Mouse (Mus musculus) spleen, postnatal 4 days (tissue): ENCODE measurements around the gene Inka1.
A peak's percentile ranks its signal among the peaks of the same experiment; 100 is the strongest.

Experiments used
- DNase-seq, 2 experiments: peaks; one replicate each; pipeline ENCODE4 v3.0.0; 2022; ENCODE audit warnings: low spot score in 2 of 2

The Inka1 gene

DNA sequence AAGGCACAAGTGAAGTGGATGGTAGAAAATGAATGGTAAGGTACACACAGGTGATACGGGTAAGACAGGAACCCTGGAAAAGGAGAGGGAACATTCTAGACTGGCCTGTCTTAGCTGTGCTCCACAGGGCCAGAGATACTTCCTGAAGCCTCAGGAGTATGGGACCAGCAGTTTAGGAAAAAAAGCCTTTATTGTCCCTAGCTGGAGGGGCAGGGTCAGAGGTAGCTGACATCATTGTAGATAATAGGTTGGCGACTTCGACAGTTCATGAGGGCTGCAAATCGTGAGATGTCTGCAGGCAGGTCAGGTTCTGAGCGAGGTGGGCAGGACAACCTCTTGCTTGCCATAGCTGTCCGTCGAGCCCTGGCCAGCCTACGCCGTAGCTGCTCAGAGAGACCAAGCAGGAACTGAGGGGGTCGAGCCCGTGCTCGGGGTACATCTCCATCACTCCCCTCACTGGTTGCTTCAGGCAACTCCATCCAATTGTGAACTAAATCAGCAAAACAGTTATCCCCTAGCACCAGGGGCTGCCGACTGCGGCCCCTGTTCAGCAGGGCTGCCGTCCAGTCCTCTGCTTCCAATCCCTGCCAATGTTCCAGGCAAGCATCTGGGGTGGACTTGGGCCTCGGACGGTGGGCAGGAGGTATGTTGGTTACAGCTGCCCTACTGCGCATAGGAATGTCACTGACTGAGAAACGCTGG is 1.5 kb downstream of the Inka1 start:
- DNase-seq: peak; percentile 41 to 78

DNA sequence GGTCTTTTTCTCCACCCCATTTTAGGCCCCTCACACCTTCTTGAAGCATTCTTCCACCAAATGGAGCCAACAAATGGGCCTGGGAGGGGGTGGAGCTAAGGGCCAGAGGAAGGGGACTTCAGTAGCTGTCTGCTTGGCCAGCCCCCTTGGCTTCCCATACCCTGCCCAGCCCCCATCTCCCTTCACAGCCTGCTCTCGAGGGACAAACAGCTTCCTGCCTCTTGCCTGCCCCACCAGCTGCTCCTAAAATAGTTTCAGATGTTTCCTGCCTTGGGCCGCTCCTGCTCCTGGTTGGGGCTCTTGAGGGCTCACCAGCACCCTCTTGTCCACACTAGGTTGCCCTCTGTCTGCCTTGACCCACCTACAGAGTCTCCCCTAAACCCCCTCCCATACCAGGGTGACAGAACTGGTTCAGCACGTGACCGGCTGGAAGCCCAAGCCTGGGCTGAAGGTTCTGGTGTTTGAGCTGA is 2.2 kb downstream of the Inka1 start:
- peak; percentile 64 to 78 for DNase-seq

DNA sequence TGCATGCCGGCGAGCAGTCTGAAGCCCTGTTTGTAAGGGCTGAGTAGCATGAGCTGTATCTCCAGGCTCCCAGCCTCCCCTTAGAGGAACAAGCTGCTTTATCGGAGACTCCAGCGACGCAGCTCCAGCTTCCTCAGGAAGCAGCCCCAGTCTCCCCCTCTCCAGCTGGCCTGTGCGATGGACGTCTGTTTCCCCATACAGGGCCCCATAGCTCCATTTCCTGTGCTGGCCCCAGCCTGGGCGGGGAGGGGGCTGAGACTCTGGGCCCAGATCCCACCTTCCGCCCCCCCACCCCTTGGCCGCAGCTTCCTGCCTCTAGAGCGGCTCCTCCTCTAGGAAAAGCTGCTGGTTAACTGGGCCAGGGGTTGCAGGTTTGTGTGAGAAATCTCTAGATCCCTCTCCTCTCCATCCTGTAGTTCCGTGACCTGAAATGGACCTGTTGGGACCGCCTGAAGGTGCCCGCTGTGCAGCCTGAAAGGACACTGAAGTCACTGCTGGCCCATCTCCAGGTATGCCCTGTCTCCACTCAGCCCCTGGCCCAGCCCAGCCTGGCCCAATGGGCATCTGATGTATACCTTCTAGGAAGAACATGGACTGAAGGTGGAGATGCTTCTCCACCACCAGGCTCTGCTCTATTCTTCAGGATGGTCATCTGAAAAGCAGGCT is 2.9 kb downstream of the Inka1 start, which contains the start of gene Gm20661:
Gm20661 (plus strand) TSS at position 378 of the 666 bp plus-strand sequence.
- DNase-seq: peak; percentile 79 to 88

DNA sequence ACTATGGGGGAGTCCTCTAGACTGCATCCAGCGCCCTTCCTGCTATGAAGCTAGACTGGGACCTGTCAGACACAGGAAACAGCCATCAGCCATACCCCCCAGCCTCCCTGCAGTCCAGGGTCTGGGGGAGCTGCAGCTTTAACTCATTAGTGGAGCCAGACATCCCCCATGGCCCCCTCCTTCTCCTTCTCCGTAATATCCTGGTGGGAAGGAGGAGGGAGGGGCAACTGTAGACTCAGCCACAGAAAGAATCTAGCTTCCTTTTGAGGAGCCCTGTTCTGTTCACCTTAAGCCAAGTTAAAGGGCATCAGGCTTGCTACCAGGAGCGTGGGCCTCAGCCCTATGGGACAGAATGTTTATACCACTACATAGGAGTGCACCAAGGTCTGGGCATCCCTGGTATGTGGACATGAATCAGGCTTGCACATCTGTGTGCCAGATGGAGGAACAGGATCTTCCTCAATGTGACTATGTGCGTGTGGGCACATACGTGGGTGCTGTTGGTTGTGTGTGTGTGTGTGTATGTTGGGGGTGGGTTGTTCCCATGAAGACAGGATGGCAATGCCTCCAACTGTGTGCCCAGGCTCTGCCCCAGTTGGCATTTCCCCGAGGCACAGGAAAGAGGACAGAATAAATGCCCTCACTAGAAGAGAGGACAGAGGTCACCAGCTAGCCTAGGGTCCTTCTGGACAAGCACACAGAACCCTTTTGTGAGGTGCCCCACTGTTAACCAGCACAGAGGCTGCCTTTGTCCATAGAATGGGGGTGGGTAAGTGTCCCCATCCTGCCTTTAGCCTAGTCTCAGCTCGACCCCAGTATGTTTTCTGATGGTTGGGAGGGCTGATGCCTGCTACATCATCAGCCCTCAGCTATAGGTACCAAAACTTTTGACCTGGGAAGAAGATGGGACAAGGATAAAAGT is 3.7 kb downstream of the Inka1 start:
- DNase-seq: no peak

DNA sequence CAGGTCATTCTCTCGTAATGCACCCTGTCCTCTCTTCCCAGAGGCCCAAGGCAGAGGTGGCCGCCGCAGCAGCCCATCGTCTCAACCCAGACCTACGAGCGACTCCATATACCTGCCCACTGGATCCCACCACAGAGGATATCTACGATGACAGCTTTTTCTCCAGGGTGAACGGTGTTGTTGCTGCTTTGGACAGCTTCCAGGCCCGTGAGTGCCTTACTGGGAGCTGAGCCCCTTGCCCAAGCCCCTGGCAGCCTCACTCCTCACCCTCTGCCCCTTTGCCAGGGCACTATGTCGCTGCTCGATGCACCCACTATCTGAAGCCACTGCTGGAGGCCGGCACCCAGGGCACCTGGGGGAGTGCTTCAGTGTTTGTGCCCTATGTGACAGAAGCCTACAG is 6.9 kb downstream of the Inka1 start:
- no peak for DNase-seq

DNA sequence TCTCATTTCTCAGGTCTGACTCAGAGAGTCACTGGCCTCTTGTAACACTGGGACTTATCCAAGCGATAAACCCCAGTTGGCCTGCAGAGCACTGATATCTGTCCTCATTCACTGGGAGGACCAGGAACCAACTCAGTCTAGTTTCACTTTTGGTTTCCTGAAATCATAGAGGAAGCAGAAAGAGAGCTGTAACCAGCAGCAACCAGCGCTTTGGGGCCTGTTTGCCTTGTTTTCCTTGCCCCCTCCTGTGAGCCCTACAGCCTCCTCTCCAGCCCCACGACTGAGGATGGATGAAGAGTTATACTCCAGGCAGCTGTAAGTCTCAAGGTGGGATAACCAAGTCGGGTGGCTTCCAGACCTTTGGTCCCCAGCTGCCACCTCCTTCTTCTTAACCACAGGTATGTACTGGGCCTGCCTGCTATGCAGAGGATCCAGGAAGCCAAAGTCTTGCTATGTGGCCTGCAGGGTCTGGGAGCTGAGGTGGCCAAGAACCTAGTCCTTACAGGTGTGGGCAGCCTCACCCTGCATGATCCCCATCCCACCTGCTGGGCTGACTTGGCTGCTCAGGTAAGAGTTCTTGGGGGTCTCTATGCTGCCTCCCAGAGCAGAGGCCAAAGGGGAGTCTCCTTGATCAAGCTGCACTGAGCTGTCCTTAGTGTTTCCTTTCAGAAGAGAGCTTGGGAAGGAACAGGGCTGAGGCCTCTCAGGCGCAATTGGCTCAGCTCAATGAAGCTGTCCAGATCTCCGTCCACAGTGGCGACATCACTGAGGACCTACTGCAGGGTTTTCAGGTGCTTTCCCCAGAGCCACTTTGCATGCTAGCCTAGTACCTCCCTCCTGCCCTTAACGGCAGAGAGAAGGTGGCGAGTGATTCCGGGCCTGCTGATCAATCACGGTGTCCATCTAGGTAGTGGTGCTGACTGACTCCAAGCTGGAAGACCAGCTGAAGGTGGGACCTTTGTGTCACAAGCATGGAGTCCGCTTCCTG is 10.0 kb downstream of the Inka1 start, which contains the start of gene Uba7:
Uba7 (plus strand) TSS at position 107 of the 988 bp plus-strand sequence.
- peak; percentile 63 to 75 for DNase-seq

DNA sequence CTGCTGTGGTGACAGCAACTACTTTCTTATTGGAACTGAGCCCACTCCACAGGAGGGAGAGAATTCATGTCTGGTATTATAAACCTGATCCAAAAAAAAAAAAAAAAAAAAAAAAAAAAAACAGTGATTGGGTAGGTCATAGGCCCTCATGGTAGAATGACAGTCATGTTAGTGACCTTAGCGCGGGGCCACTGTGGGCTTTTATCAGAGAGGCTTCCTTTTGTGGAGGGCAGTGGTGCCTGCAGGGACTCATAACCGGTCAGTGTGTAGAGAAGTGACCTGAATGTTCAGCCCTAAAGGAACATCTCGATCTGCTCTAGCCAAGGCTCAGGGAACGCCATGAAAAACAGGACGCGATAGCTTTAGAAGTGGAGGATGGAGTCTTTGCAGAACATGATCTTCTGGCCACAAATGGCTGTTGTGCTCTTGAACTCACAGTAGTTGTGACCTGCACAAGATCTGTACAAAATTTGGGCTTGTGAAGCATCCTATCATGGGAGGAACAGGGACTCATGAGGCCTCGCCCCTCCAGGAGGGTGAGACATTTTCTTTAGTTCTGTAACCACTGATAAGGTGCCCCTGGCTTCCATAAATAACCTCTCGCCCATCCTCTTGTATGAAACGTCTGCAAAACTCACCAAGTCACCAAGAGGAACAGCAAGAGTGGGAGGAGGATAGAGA is 11.0 kb downstream of the Inka1 start:
- peak in 1 of 2 experiments; percentile 63 for DNase-seq

DNA sequence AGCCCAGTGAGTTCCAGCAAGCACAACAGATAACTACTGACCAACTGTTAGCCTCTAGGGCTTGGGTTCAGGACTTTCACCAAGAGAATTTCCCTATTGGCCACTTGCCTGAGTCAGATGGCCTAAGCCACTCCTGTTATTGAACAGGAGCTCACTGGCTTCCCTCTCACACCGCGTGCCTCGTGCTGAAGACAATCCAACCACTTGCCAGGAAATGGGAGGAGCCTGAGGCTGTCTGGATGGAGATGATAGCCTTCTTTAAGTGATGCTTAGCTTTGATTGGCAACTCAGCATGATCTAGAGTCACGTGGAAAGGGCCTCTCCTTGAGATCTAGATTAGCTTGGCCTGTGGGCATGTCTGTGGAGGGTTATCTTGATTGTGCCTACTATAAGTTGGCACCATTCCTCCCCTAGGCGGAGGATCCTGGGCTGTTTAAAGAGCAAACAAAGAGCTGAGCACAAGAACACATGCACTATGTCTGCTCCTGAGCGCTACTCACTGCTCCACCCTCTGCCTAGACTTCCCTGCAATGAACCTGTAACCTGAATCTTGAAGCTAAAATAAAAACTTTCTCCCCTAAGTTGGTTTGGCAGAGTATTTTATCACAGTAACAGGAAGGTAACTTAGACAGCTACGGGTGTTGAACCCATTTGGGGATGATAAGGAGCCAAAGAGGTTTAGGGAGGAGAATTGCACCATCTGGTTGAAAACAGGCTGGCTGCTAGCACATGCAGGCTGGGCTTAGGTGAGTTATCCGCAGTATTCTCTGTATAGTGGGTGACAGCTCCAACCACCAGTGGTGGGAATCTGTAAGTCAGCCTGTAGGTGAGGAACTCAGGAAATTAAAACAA is 13.8 kb downstream of the Inka1 start:
- peak; percentile 77 to 78 for DNase-seq

DNA sequence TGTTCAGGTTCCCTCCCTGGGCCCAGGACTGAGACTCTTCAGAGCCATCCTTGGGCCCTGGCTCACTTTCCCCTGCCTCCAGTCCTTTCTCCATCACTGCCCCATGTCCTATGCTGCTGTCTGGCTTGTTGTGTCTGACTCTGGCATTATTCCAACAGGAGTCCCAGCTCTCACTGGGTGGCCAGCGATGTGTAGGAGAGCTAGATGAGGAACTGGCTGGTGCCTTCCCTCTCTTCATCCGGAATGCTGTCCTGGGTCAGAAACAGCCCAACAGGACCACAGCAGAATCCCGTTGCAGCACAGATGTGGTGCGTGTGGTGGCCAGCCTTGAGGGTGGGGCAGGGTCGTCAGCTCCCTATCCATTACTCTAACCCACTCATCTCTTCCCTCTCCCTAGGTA is 15.4 kb downstream of the Inka1 start:
- DNase-seq: no peak

DNA sequence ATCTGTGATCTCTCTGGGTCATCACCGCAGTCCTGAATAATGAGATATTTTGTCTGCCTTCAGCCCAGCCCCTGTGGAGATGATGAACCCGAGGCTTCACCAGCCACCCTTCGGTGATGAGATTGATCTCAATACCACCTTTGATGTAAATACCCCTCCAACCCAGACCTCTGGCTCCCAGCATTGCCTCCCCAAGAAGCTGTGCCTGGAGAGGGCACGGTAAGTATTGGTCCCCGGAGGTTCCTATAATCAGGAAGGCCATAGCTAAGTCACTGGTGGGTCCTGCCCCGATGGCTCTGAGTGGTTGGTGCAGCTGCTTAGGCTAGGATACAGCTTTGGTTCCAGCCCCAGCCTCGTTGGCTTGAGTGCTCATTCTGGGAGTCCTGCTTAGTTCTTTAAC is 17.1 kb downstream of the Inka1 start:
- no peak for DNase-seq

DNA sequence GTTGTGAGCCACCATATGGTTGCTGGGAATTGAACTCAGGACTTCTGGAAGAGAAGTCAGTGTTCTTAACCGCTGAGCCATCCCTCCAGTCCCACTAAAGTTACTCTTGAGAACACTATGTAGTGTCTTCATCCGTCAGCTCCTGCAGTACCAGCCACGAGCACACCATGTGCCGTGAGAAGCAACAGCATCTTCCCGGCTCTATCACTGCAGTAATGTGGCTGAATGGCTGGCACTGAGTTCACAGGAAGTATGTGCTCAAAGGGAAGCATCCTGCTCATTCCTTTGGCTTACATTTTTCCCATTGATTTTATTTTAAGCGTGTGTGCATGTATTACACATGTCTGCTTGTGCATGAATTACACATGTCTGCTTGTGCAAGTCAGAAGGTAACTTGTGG is 18.2 kb downstream of the Inka1 start:
- no peak for DNase-seq

DNA sequence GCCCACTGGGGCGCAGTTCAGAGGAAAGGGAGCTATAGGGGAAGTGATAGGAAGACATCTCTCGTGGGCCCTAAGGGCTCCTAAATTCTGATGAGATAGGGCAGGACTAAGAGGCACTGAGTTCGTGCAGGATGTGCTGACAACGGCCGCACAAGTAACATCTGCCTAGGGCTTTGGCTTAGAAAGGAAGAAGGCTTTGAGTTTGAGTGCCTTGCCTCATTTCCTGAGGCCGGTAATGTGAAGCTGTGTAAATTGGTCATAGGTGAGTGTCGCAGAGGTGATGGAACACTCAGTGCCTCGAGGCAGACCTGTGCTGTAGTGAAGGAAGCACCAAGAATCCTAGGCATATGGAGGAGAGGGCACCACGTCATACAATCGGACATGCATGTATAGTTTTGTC is 19.0 kb downstream of the Inka1 start:
- no peak for DNase-seq

DNA sequence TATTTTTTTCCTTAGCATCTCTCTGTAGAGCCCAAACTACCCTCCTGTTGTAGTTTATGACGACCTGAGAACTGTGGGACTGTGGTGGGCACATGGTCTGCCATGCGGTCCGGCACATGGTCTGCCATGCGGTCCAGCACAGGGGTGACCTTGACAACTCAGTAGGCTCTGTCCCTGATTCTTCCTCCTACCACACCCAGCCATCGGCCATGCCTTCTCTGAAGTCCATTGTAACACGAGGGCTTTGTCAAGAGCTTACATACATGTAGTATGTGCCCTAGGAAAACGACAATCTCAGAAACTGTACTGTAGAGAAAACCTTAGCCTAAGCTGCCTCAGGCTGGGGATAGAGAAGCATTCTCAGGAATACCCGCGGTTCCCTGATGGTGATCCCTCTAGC is 21.0 kb downstream of the Inka1 start:
- DNase-seq: no peak

DNA sequence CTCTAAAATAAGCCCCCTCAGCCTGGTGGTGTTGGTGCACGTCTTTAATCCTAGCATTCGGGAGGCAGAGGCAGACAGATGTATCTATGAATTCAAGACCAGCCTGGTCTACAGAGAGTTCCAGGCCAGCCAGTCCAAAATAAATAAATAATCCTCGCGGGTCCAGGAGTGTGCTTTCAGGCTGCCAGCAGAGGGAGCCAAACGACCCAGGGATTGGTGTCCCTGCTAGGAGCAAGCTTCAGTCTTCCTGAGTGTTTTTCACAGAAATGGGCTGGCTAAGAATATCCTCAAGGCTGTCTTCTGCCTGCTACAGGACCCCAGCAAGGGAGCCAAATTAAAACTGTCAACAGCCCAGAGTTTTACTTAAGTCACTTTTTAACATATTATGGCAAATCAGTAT is 22.0 kb downstream of the Inka1 start:
- DNase-seq: peak; percentile 85 to 95

DNA sequence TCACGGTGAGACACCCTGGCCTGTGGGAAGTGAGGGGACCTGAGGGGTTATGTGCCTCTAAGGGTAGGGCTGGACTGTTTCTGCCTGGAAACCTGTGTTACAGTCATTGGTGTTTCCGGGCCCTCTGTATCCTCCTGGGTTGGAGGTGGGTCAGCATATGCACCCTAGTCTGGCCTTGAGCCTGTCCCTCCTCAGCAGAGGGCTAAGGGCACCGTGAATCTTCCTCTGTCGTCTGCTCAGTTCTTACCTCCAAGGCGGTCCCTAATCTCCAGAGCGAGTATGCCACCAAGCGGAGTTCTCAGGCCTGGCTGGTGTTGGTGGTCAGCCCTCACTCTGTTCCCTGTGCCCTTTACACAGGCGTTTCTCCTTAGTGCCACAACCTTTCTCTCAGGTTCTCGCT is 22.8 kb downstream of the Inka1 start:
- DNase-seq: no peak

DNA sequence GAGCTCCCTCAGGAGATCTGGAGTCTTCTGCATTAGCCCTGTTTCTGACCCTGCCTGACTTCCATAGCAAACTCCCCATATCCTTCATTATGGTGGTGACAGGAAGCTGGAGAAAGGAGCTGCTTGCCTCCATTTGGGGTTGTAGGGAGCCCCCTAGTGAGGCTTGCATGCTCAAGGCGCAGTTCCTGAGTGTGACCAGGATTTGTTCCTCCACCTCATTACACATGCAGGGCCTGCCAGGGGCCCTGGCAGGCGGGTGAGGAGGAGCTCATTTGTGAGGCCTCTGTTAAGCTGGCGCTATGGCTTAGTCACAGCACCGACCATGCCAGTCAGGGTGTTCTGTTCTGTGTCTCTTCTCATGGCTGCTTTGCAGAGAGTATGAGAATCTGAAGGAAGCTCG is 23.8 kb downstream of the Inka1 start:
- DNase-seq: no peak

DNA sequence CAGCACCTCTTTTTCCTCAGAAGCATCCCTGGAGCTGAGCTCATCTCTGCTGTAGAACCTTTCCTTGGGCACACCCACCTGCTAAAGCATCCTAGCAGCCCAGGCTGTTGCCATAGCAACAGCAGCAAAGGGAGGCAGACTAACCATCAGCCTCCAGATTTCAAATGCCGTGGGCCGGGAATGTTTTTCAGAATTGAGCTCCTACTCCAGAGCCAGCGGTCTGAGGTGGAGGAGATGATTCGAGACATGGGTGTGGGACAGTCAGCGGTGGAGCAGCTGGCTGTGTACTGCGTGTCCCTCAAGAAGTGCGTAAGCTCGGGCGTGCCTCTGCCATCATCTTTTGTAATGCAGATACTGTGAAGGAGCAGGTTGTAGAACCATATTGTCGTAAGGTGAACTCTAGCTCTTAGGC is 24.3 kb downstream of the Inka1 start:
- DNase-seq: no peak

DNA sequence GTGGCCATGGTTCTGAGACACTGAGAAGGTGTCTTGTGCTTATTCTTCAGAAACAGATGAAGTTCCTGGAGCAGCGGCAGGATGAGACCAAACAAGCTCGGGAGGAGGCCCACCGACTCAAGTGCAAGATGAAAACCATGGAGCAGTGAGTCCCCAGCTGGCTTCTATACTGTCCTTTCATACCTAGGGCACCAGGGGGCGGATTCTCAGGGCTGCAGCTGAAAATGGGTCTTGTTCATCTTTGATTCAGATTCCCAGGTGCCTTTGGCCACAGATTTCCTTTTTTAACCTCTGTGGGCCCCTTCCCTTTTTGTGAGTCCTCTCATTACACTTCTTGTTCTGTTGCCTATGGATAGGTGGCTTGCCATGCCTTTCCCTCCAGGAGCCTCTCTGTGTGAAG is 24.8 kb downstream of the Inka1 start:
- no peak for DNase-seq

DNA sequence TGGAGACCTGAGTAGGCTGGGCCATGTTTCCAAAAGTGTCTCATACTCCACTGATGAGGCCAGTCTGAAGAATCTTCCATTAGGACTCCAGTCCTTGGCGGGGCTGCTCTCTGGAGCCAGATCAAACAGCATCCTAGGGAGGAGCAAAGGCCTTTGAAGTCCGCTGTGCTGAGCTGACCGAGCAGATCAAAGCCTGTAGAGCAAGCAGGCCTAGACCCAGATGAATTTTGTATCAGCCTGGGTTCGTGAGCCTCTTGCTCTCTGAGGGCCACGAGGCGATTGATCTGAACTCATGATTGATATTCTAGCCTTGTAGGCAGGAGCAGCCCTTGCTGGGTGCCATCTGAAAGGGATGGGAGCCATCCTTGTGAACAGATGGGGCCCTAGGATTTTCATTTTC is 25.8 kb downstream of the Inka1 start:
- no peak for DNase-seq
